Mouse (Mus musculus): ENCODE measurements around the gene Uqcrc2. TPM values are rescaled to one million over a fixed set of nuclear protein-coding genes. Genes with fewer than 3 reads are reported as not detected.
A peak's percentile ranks its signal among the peaks of the same experiment; 100 is the strongest.

Gene Uqcrc2
- 246 and 267 TPM in 2 replicates for polyA plus RNA-seq (2015; fragmentation: Nextera tagmentation; extraction: Ambion mirVana)

DNA sequence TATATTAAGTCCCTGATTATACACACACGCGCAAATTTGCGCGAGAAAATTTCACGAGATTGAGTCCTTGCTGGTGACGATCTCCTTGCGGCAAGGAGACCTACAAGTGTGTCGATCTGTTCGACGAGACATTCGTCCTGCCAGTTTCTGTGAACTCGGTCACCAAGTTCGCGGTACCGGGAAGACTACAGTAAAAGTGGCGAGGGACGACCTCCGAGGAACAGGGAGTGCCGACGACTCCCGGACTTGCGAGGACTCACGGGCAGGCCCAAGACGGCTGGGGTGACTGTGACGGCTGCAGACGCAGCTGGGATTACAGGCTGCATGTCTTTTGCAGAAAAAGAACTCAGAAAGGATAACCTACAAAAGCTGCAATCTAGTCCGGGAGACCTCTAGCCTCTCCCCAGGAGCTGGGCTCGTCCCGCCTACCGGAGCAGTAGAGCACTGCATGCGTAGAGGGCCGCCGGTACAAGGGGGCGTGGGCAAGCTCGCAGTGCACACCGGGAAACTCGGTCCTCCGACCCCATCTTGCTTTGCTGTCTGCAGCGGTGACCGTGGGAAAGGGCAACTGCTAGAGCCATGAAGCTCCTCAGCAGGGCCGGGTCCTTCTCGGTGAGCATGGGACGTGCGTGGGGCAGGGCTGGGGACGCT, at the start of gene Uqcrc2:
TSS of gene Uqcrc2 (plus strand) at position 466 of the 651 bp plus-strand sequence.
- H3K9ac ChIP-seq (ENCODE audit: low read depth, low read length) = peak within 1 kb of the TSS; percentile 94
- no peaks in the 10 kb centered on the region for H3K9me3 ChIP-seq (ENCODE audit: control insufficient read depth)
- H3K27ac ChIP-seq (ENCODE audit: low read depth, low read length) = peak within 1 kb of the TSS; percentile 97
- peaks cover 16% of the 10 kb centered on the region for H3K36me3 ChIP-seq (ENCODE audit: control insufficient read depth, insufficient read depth)
- H3K4me3 ChIP-seq (ENCODE audit: low read depth, low read length) = peak within 1 kb of the TSS; percentile 91
- TF ChIP-seq CTCF (IDR thresholded peaks at IDR 0.05; ENCODE audit: low read depth) = peak; percentile 83
- no peaks in the 10 kb centered on the region for H3K27me3 ChIP-seq (replicated peaks; ENCODE audit: control insufficient read depth, insufficient read depth, low read length)
- ATAC-seq = peak; percentile 98
- peak within 1 kb of the TSS; percentile 77 for H3K4me2 ChIP-seq (replicated peaks; ENCODE audit: low read depth)
- under 1% methylated on average over 45 of the region's 45 CpGs for WGBS
- H3K4me1 ChIP-seq (replicated peaks; ENCODE audit: control insufficient read depth, insufficient read depth, low read length) = peaks cover 6% of the 10 kb centered on the region

GRCm38 (mm10) chr7:120597203-120597743, 37.7 kb upstream of the Uqcrc2 start:
- Histone ChIP-seq H3K9ac (ENCODE audit: low read depth, low read length) (peak overlapping the region; percentile 34; the same call in 1 of the 2 replicates), H3K27ac (ENCODE audit: low read depth, low read length) (no peak overlapping the region), H3K36me3 (ENCODE audit: control insufficient read depth, insufficient read depth) (no peaks in the 10 kb centered on the region), H3K9me3 (ENCODE audit: control insufficient read depth) (no peaks in the 10 kb centered on the region), H3K27me3 (replicated peaks; ENCODE audit: control insufficient read depth, insufficient read depth, low read length) (no peaks in the 10 kb centered on the region), H3K4me1 (replicated peaks; ENCODE audit: control insufficient read depth, insufficient read depth, low read length) (no peaks in the 10 kb centered on the region), H3K4me2 (replicated peaks; ENCODE audit: low read depth) (peak overlapping the region; percentile 72), H3K4me3 (ENCODE audit: low read depth, low read length) (peak overlapping the region; percentile 40)
- no peak for TF ChIP-seq CTCF (IDR thresholded peaks at IDR 0.05; ENCODE audit: low read depth)
- ATAC-seq = no peak
- WGBS = 89% methylated on average over 4 of the region's 4 CpGs

- 4% methylated on average over 41 of the region's 41 CpGs for WGBS
- Histone ChIP-seq H3K27ac (ENCODE audit: low read depth, low read length) (no peak overlapping the region), H3K4me2 (replicated peaks; ENCODE audit: low read depth) (peak overlapping the region; percentile 72), H3K36me3 (ENCODE audit: control insufficient read depth, insufficient read depth) (no peaks in the 10 kb centered on the region), H3K4me1 (replicated peaks; ENCODE audit: control insufficient read depth, insufficient read depth, low read length) (no peaks in the 10 kb centered on the region), H3K27me3 (replicated peaks; ENCODE audit: control insufficient read depth, insufficient read depth, low read length) (no peaks in the 10 kb centered on the region), H3K9me3 (ENCODE audit: control insufficient read depth) (no peaks in the 10 kb centered on the region), H3K4me3 (ENCODE audit: low read depth, low read length) (peak overlapping the region; percentile 40), H3K9ac (ENCODE audit: low read depth, low read length) (peak overlapping the region; percentile 34; the same call in 1 of the 2 replicates)
- no peak for TF ChIP-seq CTCF (IDR thresholded peaks at IDR 0.05; ENCODE audit: low read depth)
- ATAC-seq = no peak
Measured at GRCm38 (mm10) chr7:120597744-120598243, 37.2 kb upstream of the Uqcrc2 start.

DNA sequence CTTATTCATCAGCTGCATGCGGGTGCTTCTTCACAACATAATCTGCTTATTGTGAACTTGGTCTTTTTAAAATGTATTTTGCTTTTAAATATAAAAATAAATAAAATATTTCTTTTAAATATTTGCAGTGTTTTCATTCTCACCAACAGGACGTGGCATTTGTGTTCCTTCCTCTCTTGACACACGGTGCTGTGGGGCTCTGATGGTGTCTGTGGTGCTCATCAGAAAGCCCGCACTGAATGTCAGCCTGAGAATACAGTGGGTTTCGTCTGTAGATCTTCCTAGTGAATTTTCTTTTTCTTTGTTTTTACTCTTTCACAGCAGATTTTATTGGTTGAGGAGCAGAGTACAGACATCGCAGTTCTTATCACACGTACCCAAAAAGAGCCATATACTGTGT, 36.6 kb upstream of the Uqcrc2 start:
- no peak for ATAC-seq
- Histone ChIP-seq H3K27me3 (replicated peaks; ENCODE audit: control insufficient read depth, insufficient read depth, low read length) (no peaks in the 10 kb centered on the region), H3K4me1 (replicated peaks; ENCODE audit: control insufficient read depth, insufficient read depth, low read length) (no peaks in the 10 kb centered on the region), H3K4me3 (ENCODE audit: low read depth, low read length) (peak overlapping the region; percentile 40; the same call in 1 of the 2 replicates), H3K4me2 (replicated peaks; ENCODE audit: low read depth) (peak overlapping the region; percentile 72; the same call in 1 of the 2 replicates), H3K9ac (ENCODE audit: low read depth, low read length) (no peak overlapping the region), H3K9me3 (ENCODE audit: control insufficient read depth) (no peaks in the 10 kb centered on the region), H3K27ac (ENCODE audit: low read depth, low read length) (no peak overlapping the region), H3K36me3 (ENCODE audit: control insufficient read depth, insufficient read depth) (no peaks in the 10 kb centered on the region)
- TF ChIP-seq CTCF (IDR thresholded peaks at IDR 0.05; ENCODE audit: low read depth) = no peak
- WGBS = 82% methylated on average over 7 of the region's 7 CpGs

- H3K36me3 ChIP-seq (ENCODE audit: control insufficient read depth, insufficient read depth) = no peaks in the 10 kb centered on the region
- H3K9me3 ChIP-seq (ENCODE audit: control insufficient read depth) = no peaks in the 10 kb centered on the region
- H3K4me2 ChIP-seq (replicated peaks; ENCODE audit: low read depth) = no peak overlapping the region
- no peaks in the 10 kb centered on the region for H3K27me3 ChIP-seq (replicated peaks; ENCODE audit: control insufficient read depth, insufficient read depth, low read length)
- no peak for ATAC-seq
- no peaks in the 10 kb centered on the region for H3K4me1 ChIP-seq (replicated peaks; ENCODE audit: control insufficient read depth, insufficient read depth, low read length)
- no peak for TF ChIP-seq CTCF (IDR thresholded peaks at IDR 0.05; ENCODE audit: low read depth)
- WGBS = 77% methylated on average over 8 of the region's 8 CpGs
- H3K9ac ChIP-seq (ENCODE audit: low read depth, low read length) = no peak overlapping the region
- no peak overlapping the region for H3K4me3 ChIP-seq (ENCODE audit: low read depth, low read length)
- H3K27ac ChIP-seq (ENCODE audit: low read depth, low read length) = no peak overlapping the region
Measured at GRCm38 (mm10) chr7:120620075-120620771, 14.8 kb upstream of the Uqcrc2 start.

DNA sequence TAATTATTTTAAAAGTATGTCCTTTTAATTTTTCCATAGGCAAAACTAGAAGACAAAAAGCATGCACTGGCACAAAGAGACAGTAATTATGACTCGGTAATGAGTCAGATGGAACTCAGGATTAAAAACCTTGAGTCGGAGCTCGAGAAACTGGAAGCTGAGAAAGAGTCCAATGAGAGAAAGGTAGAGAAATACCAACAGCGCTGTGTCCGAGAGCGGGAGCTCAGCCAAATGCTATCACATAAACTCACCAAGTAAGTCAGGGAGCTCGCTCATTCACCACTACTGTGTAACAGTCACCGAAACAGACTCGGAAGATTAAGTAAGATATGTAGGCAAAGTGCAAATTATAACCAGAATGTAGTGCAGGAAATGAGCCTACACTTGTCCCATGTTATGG, 14.1 kb upstream of the Uqcrc2 start:
- no peak for TF ChIP-seq CTCF (IDR thresholded peaks at IDR 0.05; ENCODE audit: low read depth)
- no peak overlapping the region for H3K27ac ChIP-seq (ENCODE audit: low read depth, low read length)
- no peaks in the 10 kb centered on the region for H3K36me3 ChIP-seq (ENCODE audit: control insufficient read depth, insufficient read depth)
- no peak overlapping the region for H3K9ac ChIP-seq (ENCODE audit: low read depth, low read length)
- no peaks in the 10 kb centered on the region for H3K9me3 ChIP-seq (ENCODE audit: control insufficient read depth)
- no peaks in the 10 kb centered on the region for H3K4me1 ChIP-seq (replicated peaks; ENCODE audit: control insufficient read depth, insufficient read depth, low read length)
- no peak for ATAC-seq
- WGBS = 85% methylated on average over 9 of the region's 9 CpGs
- H3K4me3 ChIP-seq (ENCODE audit: low read depth, low read length) = no peak overlapping the region
- H3K4me2 ChIP-seq (replicated peaks; ENCODE audit: low read depth) = no peak overlapping the region
- no peaks in the 10 kb centered on the region for H3K27me3 ChIP-seq (replicated peaks; ENCODE audit: control insufficient read depth, insufficient read depth, low read length)
